Mouse (Mus musculus): ENCODE data around the gene Krtap4-1. TPM values are rescaled to one million over a fixed set of nuclear protein-coding genes. Genes with fewer than 3 reads are reported as not detected.

The Krtap4-1 gene
- not detected for total RNA-seq (2023)

DNA sequence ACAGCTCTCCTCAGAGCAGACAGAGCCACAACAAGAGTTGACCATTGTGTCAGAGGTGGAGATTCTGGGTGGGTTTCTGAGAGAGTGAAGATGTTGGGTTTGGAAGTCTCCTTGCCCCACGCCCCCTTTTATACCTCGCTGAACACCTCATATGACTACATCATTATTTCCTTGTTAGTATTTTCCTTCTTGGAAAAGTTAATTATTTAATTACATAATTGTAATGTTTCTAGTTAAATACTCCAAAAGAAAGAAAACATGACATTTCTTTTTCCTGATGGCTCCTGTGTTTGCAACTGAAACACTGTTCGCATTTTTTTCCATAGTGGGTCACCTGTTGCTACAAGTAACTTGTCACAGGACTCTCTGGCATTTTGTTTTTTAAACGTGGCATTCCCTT, at the start of gene Krtap4-1:
Gene Krtap4-1, minus strand, starts transcription at position 101 of the 400 bp plus-strand sequence.

DNA sequence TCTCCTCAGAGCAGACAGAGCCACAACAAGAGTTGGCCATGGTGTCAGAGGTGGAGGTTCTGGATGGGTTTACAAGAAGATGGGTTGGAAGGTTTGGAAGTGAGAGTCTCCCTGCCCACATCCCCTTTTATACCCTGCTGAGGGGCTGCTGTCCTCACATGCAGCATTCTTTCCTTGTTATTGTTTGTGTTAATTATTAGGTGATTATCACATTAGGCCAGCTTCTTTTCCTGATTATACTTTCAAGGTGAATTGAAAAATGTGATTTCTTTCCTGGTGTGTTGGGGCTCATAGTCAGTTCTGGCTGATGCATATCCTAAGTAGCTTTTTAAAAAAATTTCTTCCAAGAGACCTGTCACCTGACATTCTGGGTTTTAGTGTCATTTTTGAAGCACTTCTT, 37.8 kb upstream of the Krtap4-1 start, which contains the start of gene Krtap4-6:
Gene Krtap4-6, minus strand, starts transcription at position 101 of the 400 bp plus-strand sequence.

GRCm38 (mm10) chr11:99658467-99659010, 30.5 kb upstream of the Krtap4-1 start, which contains the start of gene Gm11563:
Gm11563 (minus strand) TSS chr11:99658960.

GRCm38 (mm10) chr11:99650136-99650535, 22.1 kb upstream of the Krtap4-1 start, which contains the start of gene Gm11555:
Gm11555 (minus strand) TSS chr11:99650236.

DNA sequence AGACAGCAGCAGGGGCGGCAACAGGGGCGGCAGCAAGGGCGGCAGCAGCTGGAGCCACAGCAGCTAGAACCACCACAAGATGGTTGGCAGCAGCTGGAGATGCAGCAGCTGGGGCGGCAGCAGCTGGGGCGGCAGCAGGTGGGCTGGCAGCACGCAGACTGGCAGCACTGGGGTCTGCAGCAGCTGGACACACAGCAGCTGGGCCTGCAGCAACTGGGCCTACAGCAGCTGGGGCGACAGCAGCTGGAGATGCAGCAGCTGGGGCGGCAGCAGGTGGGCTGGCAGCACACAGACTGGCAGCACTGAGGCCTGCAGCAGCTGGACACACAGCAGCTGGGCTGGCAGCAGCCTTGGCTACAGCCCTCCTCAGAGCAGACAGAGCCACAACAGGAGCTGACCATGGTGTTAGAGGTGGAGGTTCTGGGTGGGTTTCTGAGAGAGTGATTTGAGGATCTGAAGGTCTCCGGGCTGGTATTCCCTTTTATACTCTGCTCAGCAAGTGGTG, 15.6 kb upstream of the Krtap4-1 start, which contains the start of gene Krtap4-7:
Gene Krtap4-7, minus strand, starts transcription at position 455 of the 505 bp plus-strand sequence.

GRCm38 (mm10) chr11:99634653-99635134, 6.7 kb upstream of the Krtap4-1 start, which contains the start of gene Krtap4-2:
Krtap4-2 (minus strand) TSS chr11:99635084.

DNA sequence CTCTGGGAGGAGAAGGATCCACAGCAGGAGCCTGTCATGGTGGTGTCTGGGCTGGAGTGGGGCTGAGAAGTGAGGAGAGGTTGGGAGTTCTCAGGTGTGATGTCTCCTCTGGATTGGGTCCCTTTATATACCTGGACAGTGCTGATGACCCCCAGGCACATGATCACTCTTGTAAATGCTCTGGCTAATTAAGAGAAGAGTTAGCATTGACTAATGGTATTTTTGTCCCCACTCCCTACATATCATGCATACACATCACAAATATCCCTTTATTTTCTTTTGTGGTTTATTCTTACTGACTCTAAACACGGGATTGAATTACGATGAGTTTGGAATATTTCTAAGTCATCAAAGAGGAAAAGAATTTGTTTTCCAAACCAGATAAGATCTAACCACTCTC, 7.7 kb downstream of the Krtap4-1 start, which contains the start of gene Gm11562:
Gene Gm11562, minus strand, starts transcription at position 101 of the 400 bp plus-strand sequence.

GRCm38 (mm10) chr11:99614796-99615363, 13.2 kb downstream of the Krtap4-1 start, which contains the start of gene Krtap2-4:
Krtap2-4 (minus strand) TSS chr11:99614846.

GRCm38 (mm10) chr11:99610089-99610488, 17.9 kb downstream of the Krtap4-1 start, which contains the start of gene Gm11937:
Gm11937 (minus strand) TSS chr11:99610189.

GRCm38 (mm10) chr11:99603208-99603607, 24.8 kb downstream of the Krtap4-1 start, which contains the start of gene Gm11938:
Gm11938 (minus strand) TSS chr11:99603308.

DNA sequence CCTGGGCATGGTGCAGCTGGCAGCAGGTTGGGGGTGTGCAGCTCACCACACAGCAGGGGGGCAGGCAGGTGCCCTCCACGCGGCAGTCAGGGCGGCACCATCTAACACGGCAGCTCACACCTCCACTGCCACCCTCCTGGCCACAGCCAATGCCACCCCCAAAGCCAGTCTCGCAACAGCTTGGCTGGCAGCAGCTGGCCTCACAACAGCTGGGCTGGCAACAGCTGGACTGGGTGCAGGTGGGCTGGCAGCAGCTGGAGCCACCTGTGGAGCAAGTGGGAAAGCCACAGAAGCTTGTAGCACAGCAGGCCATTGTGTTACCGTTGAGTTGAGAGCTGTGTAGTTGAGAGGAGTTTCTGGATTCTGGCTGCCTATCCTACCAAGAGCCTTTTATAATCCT, 30.3 kb downstream of the Krtap4-1 start, which contains the start of gene Krtap9-3:
Gene Krtap9-3, minus strand, starts transcription at position 364 of the 400 bp plus-strand sequence.

GRCm38 (mm10) chr11:99590981-99591380, 37.1 kb downstream of the Krtap4-1 start, which contains the start of gene Krtap1-3:
Krtap1-3 (minus strand) TSS chr11:99591339.

DNA sequence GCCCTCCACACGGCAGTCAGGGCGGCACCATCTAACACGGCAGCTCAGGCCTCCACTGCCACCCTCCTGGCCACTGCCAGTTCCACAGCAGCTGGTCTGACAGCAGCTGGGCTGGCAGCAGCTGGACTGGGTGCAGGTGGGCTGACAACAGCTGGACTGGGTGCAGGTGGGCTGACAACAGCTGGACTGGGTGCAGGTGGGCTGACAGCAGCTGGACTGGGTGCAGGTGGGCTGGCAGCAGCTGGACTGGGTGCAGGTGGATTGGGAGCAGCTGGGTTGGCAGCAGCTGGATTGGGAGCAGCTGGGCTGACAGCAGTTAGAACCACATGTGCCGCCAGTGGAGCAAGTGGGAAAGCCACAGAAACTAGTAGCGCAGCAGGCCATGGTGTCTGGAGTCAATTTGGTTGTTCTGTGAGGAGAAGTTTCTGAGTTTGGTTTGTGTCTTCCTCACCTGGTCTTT, 44.8 kb downstream of the Krtap4-1 start, which contains the start of gene Krtap1-4:
Gene Krtap1-4, minus strand, starts transcription at position 410 of the 460 bp plus-strand sequence.

DNA sequence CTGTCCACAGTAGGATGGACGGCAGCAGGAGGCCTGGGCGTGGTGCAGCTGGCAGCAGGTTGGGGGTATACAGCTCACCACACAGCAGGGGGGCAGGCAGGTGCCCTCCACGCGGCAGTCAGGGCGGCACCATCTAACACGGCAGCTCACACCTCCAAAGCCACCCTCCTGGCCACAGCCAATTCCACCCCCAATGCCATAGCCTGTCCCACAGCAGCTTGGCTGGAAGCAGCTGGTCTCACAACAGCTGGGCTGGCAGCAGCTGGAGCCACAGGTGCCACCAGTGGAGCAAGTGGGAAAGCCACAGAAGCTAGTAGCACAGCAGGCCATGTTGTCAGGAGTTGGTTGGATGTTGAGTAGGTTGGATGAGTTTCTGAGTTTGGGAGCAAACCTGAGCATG, 47.4 kb downstream of the Krtap4-1 start, which contains the start of gene Krtap1-5:
Gene Krtap1-5, minus strand, starts transcription at position 381 of the 400 bp plus-strand sequence.

Other genes starting within 250 kb of the Krtap4-1 start
- gene Krt10, start 238.9 kb downstream of the Krtap4-1 start, total RNA-seq (2023) = not detected
- gene Krt12, start 206.0 kb downstream of the Krtap4-1 start, total RNA-seq (2023) = not detected
- gene Krt20, start 190.1 kb downstream of the Krtap4-1 start, total RNA-seq (2023) = not detected
- gene Krt23, start 135.1 kb downstream of the Krtap4-1 start, total RNA-seq (2023) = not detected
- gene Krt39, start 106.9 kb downstream of the Krtap4-1 start, total RNA-seq (2023) = not detected
- gene Krt40, start 85.1 kb downstream of the Krtap4-1 start, total RNA-seq (2023) = not detected
- not detected for gene Krtap3-3, start 77.4 kb downstream of the Krtap4-1 start, total RNA-seq (2023)
- not detected for gene Krtap3-2, start 71.4 kb downstream of the Krtap4-1 start, total RNA-seq (2023)
- gene Gm11939, start 68.8 kb downstream of the Krtap4-1 start, total RNA-seq (2023) = not detected
- not detected for gene Krtap3-1, start 61.6 kb downstream of the Krtap4-1 start, total RNA-seq (2023)
- not detected for gene Krtap1-5, start 47.2 kb downstream of the Krtap4-1 start, total RNA-seq (2023)
- gene Krtap1-4, start 44.6 kb downstream of the Krtap4-1 start, total RNA-seq (2023) = not detected
- gene Krtap1-3, start 36.9 kb downstream of the Krtap4-1 start, total RNA-seq (2023) = not detected
- not detected for gene Krtap9-3, start 30.1 kb downstream of the Krtap4-1 start, total RNA-seq (2023)
- not detected for gene Gm11938, start 24.9 kb downstream of the Krtap4-1 start, total RNA-seq (2023)
- gene Gm11937, start 18.0 kb downstream of the Krtap4-1 start, total RNA-seq (2023) = not detected
- gene Krtap2-4, start 13.4 kb downstream of the Krtap4-1 start, total RNA-seq (2023) = not detected
- gene Gm11562, start 7.8 kb downstream of the Krtap4-1 start, total RNA-seq (2023) = not detected
- not detected for gene Krtap4-2, start 6.8 kb upstream of the Krtap4-1 start, total RNA-seq (2023)
- gene Krtap4-7, start 15.9 kb upstream of the Krtap4-1 start, total RNA-seq (2023) = not detected
- gene Gm11555, start 22.0 kb upstream of the Krtap4-1 start, total RNA-seq (2023) = not detected
- not detected for gene Gm11563, start 30.7 kb upstream of the Krtap4-1 start, total RNA-seq (2023)
- gene Krtap4-6, start 37.7 kb upstream of the Krtap4-1 start, total RNA-seq (2023) = not detected
- gene Gm14190, start 62.5 kb upstream of the Krtap4-1 start, total RNA-seq (2023) = not detected
- gene Gm14180, start 106.1 kb upstream of the Krtap4-1 start, total RNA-seq (2023) = not detected
- not detected for gene Gm11595, start 144.7 kb upstream of the Krtap4-1 start, total RNA-seq (2023)
- not detected for gene Krtap4-8, start 152.5 kb upstream of the Krtap4-1 start, total RNA-seq (2023)
- gene Krtap4-9, start 157.0 kb upstream of the Krtap4-1 start, total RNA-seq (2023) = not detected
- gene Gm11596, start 165.2 kb upstream of the Krtap4-1 start, total RNA-seq (2023) = not detected
- not detected for gene Gm11569, start 170.7 kb upstream of the Krtap4-1 start, total RNA-seq (2023)
- not detected for gene Gm11554, start 176.2 kb upstream of the Krtap4-1 start, total RNA-seq (2023)
- gene Krtap4-13, start 181.7 kb upstream of the Krtap4-1 start, total RNA-seq (2023) = not detected
- gene Gm11564, start 187.4 kb upstream of the Krtap4-1 start, total RNA-seq (2023) = not detected
- not detected for gene 2300003K06Rik, start 209.8 kb upstream of the Krtap4-1 start, total RNA-seq (2023)
- not detected for gene Krtap4-16, start 223.4 kb upstream of the Krtap4-1 start, total RNA-seq (2023)
- gene Gm11568, start 229.7 kb upstream of the Krtap4-1 start, total RNA-seq (2023) = not detected
- gene Gm11559, start 236.2 kb upstream of the Krtap4-1 start, total RNA-seq (2023) = not detected
- not detected for gene Krtap9-1, start 245.2 kb upstream of the Krtap4-1 start, total RNA-seq (2023)